Mouse (Mus musculus) neural tube, embryonic 13.5 days (tissue): Measurements from ENCODE around the gene Evi2. TPM values are rescaled to one million over a fixed set of nuclear protein-coding genes. Genes with fewer than 3 reads are reported as not detected.

Experiments
- ATAC-seq: fragments of 200-750 bp; cut with Nextera tagmentation; 2 replicates; pipeline ENCODE4 v1.8.0; 2017; ENCODE audit warnings: low read depth, mild to moderate bottlenecking, moderate TSS enrichment, moderate library complexity
- H3K27ac ChIP-seq: fragments of 300-500 bp; sonication (generic); replicated peaks from 2 replicates; pipeline ENCODE4 v1.5.1; 2015; ENCODE audit warnings: moderate library complexity, mild to moderate bottlenecking, inconsistent platforms
- H3K27me3 ChIP-seq: fragments of 300-500 bp; sonication (generic); 2 replicates; pipeline ENCODE4 v1.6.1; 2015; ENCODE audit warnings: mild to moderate bottlenecking, inconsistent platforms
- H3K36me3 ChIP-seq: fragments of 300-500 bp; sonication (generic); 2 replicates; pipeline ENCODE4 v1.6.1; 2015; ENCODE audit warnings: mild to moderate bottlenecking, inconsistent platforms
- H3K4me1 ChIP-seq: fragments of 300-500 bp; sonication (generic); replicated peaks from 2 replicates; pipeline ENCODE4 v1.6.1; 2015; ENCODE audit warnings: inconsistent platforms
- H3K4me2 ChIP-seq: fragments of 300-500 bp; sonication (generic); 2 replicates; pipeline ENCODE4 v1.6.1; 2015; ENCODE audit warnings: inconsistent platforms, mild to moderate bottlenecking, moderate library complexity
- H3K4me3 ChIP-seq: fragments of 300-500 bp; sonication (generic); 2 replicates; pipeline ENCODE4 v1.5.1; 2015; ENCODE audit warnings: mild to moderate bottlenecking, inconsistent platforms
- H3K9ac ChIP-seq: fragments of 300-500 bp; sonication (generic); 2 replicates; pipeline ENCODE4 v1.6.1; 2015; ENCODE audit warnings: moderate library complexity, mild to moderate bottlenecking, inconsistent platforms
- H3K9me3 ChIP-seq: fragments of 300-500 bp; sonication (generic); 2 replicates; pipeline ENCODE4 v1.6.1; 2016; ENCODE audit warnings: inconsistent platforms
- WGBS: fragments of 180-500 bp; shearing (Covaris S2); methylation state at CpG from one replicate; pipeline ENCODE4 v1.1.7; 2015; 5-methylcytosine and 5-hydroxymethylcytosine counted together
- polyA plus RNA-seq: library from polyadenylated mRNA; unstranded; fragments of >200 nt; fragmentation: Nextera tagmentation; extraction: Ambion mirVana; gene quantifications from 2 replicates; pipeline ENCODE4 v1.2.1, GENCODE M21; 2015

The Evi2 gene
- polyA plus RNA-seq, 1 experiment from 2014 or later = 0.63 TPM

DNA sequence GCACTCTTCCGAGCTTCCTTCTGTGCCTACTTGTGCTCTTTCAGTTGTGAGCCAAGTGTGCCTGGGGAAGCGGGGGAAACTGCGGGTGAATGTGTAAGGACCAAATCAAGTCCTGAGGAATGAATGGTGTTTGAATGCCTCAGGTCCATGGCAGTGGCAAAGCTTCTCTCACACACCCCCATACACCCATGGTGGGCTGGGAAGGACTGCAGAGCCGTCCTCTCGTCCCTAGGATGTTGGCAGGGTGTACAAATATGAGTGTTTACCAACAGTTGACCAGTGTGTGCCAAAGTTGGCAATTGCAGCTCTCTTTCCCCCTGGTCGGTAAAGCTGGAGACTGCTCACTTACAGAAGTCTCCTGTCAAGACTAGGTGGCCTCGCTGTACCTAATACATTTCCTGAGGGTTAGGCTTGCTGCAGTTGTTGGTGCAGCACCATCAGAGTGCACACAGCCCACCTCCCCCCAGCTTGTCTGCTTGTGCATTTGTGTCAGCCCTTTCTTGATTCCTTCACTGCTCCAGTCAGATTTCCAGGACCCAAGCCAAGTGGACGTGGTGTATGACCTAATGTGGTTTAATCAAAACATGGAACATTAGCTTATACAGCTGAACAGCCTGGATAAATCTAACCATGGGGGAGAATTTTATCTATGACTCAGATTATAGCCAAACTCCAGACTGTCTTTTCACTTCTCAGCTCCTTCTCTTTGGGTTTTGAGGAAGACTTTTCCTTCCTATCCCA lies 3.7 kb upstream of the Evi2 start:
- Histone ChIP-seq H3K4me2 (no peak overlapping the region), H3K36me3 (peaks cover 38% of the 10 kb centered on the region), H3K9me3 (no peaks in the 10 kb centered on the region), H3K4me1 (no peaks in the 10 kb centered on the region), H3K27me3 (no peaks in the 10 kb centered on the region), H3K27ac (no peak overlapping the region), H3K9ac (no peak overlapping the region), H3K4me3 (no peak overlapping the region)
- no peak for ATAC-seq
- WGBS = 89% methylated on average over 8 of the region's 8 CpGs

DNA sequence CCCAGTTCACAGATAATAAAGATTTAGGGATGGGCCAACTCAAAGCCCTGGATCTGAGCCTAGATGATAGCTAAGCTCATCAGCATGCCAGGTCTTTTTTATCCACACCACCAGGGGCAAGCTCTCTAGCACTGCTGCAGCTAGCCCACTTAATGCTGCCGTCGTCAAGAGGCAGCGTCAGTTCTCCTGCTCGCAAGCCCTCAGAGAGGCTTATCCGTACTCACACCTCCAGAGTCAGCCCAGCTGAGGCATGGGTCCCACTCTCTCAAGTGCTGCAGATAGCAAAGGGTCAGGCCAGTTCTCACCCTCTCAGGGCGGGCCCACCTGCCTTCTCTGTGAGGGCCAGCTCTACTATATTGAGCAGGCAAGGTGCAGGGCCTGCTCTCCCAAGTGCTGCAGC lies 2.9 kb upstream of the Evi2 start:
- Histone ChIP-seq H3K27ac (no peak overlapping the region), H3K27me3 (no peaks in the 10 kb centered on the region), H3K9ac (no peak overlapping the region), H3K4me3 (no peak overlapping the region), H3K36me3 (peaks cover 38% of the 10 kb centered on the region), H3K4me1 (no peaks in the 10 kb centered on the region), H3K4me2 (no peak overlapping the region), H3K9me3 (no peaks in the 10 kb centered on the region)
- 90% methylated on average over 6 of the region's 6 CpGs for WGBS
- no peak for ATAC-seq

- H3K9me3 ChIP-seq = no peaks in the 10 kb centered on the region
- no peak overlapping the region for H3K4me3 ChIP-seq
- no peaks in the 10 kb centered on the region for H3K27me3 ChIP-seq
- peaks cover 24% of the 10 kb centered on the region for H3K36me3 ChIP-seq
- H3K4me2 ChIP-seq = no peak overlapping the region
- ATAC-seq = no peak
- H3K9ac ChIP-seq = no peak overlapping the region
- whole genome bisulfite sequencing = 94% methylated on average over 4 of the region's 4 CpGs
- no peak overlapping the region for H3K27ac ChIP-seq
- no peaks in the 10 kb centered on the region for H3K4me1 ChIP-seq
These were observed 1.1 kb upstream of the Evi2 start for GRCm38 (mm10) chr11:79531485-79531884.

DNA sequence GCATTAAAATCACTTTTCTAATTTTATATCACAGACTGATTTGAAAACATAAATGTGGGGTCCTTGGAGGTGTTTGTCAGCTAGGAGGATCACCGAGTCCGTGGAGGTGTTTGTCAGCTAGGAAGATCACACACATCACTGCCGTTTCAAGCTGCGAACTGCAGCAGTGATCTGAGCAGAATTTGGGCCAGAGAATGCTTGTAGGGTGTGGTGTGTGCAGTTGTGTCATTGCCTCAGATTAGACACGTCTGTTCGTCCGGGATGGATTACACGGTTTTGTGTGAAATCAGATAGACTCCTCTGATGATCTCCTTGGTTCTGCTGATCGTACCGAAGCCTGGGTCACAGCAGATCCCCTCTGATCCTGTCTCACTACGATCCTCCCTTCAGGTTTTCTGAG lies 385 bp upstream of the Evi2 start:
- Histone ChIP-seq H3K36me3 (peaks cover 16% of the 10 kb centered on the region), H3K4me3 (no peak overlapping the region), H3K9me3 (no peaks in the 10 kb centered on the region), H3K27me3 (no peaks in the 10 kb centered on the region), H3K4me2 (no peak overlapping the region), H3K4me1 (no peaks in the 10 kb centered on the region), H3K27ac (no peak overlapping the region), H3K9ac (no peak overlapping the region)
- no peak for ATAC-seq
- whole genome bisulfite sequencing = 89% methylated on average over 11 of the region's 11 CpGs

DNA sequence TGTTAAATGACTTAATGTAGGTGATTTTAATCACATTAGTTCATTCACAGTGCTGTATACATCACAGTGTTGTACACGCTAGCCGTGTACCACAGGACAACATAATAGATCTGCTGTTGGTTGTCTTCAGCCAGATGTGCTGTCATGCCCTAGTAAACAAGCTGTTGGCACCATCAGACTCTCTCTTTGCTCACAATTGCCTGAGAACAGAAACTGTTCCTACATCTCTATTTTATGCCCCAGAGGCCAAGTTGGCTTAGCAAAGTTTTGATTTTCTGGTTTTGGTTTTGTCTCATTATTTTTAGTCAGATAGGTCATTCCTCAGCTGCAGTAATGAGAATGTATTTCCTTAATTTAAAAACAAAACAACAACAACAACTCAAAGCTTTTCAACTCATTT lies 653 bp downstream of the Evi2 start:
- Histone ChIP-seq H3K4me1 (no peaks in the 10 kb centered on the region), H3K4me2 (no peak overlapping the region), H3K27me3 (no peaks in the 10 kb centered on the region), H3K27ac (no peak overlapping the region), H3K36me3 (peaks cover 14% of the 10 kb centered on the region; the same call in 1 of the 2 replicates), H3K9me3 (no peaks in the 10 kb centered on the region), H3K4me3 (no peak overlapping the region), H3K9ac (no peak overlapping the region)
- WGBS = 86% methylated on average over 2 of the region's 2 CpGs
- ATAC-seq = no peak

- H3K27ac ChIP-seq = no peak overlapping the region
- H3K4me2 ChIP-seq = no peak overlapping the region
- no peak overlapping the region for H3K4me3 ChIP-seq
- WGBS = 95% methylated on average over 6 of the region's 6 CpGs
- no peaks in the 10 kb centered on the region for H3K27me3 ChIP-seq
- no peaks in the 10 kb centered on the region for H3K4me1 ChIP-seq
- peaks cover 14% of the 10 kb centered on the region; the same call in 1 of the 2 replicates for H3K36me3 ChIP-seq
- no peak for ATAC-seq
- no peaks in the 10 kb centered on the region for H3K9me3 ChIP-seq
- no peak overlapping the region for H3K9ac ChIP-seq
These were observed 1.2 kb downstream of the Evi2 start for GRCm38 (mm10) chr11:79529226-79529625.

- no peak overlapping the region for H3K4me2 ChIP-seq
- no peaks in the 10 kb centered on the region for H3K4me1 ChIP-seq
- ATAC-seq = no peak
- 92% methylated on average over 3 of the region's 3 CpGs for WGBS
- H3K27ac ChIP-seq = no peak overlapping the region
- no peaks in the 10 kb centered on the region for H3K9me3 ChIP-seq
- no peaks in the 10 kb centered on the region for H3K27me3 ChIP-seq
- H3K9ac ChIP-seq = no peak overlapping the region
- peaks cover 19% of the 10 kb centered on the region; the same call in 1 of the 2 replicates for H3K36me3 ChIP-seq
- H3K4me3 ChIP-seq = no peak overlapping the region
These were observed 1.8 kb downstream of the Evi2 start for GRCm38 (mm10) chr11:79528601-79529000.

DNA sequence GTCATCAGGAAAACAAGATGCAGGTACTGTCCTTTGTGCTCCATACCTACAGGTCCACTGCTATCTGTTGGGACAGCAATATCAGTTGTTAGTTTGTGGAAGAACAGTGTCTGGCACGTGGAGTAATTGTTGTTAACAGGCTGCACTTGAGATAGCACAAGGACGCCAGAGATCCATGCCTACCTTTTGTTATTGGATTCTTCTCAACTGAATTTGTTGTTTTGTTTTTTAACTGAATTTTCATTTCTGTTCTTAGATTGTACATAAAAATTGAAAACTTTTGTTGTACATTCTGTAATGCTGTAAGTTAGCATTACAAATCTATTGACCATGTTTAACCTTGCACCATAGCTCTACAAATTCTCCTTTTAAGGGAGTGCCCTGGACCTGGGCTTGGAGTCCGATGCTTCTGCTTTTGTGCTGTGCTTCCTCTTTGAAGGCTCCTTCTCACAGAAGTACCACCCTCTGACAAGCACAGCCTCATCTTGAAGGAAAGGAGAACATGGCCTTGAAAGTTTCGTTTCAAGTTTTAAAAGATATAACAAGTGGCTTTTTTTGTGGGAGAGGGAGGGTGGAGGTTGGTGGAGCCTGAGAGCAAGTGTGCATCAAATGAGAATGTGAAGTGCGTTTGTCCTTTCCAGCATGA lies 2.5 kb downstream of the Evi2 start:
- ATAC-seq = no peak
- H3K27me3 ChIP-seq = no peaks in the 10 kb centered on the region
- 93% methylated on average over 5 of the region's 5 CpGs for WGBS
- peaks cover 19% of the 10 kb centered on the region; the same call in 1 of the 2 replicates for H3K36me3 ChIP-seq
- H3K9me3 ChIP-seq = no peaks in the 10 kb centered on the region
- no peak overlapping the region for H3K9ac ChIP-seq
- no peak overlapping the region for H3K27ac ChIP-seq
- no peak overlapping the region for H3K4me2 ChIP-seq
- no peak overlapping the region for H3K4me3 ChIP-seq
- H3K4me1 ChIP-seq = no peaks in the 10 kb centered on the region

DNA sequence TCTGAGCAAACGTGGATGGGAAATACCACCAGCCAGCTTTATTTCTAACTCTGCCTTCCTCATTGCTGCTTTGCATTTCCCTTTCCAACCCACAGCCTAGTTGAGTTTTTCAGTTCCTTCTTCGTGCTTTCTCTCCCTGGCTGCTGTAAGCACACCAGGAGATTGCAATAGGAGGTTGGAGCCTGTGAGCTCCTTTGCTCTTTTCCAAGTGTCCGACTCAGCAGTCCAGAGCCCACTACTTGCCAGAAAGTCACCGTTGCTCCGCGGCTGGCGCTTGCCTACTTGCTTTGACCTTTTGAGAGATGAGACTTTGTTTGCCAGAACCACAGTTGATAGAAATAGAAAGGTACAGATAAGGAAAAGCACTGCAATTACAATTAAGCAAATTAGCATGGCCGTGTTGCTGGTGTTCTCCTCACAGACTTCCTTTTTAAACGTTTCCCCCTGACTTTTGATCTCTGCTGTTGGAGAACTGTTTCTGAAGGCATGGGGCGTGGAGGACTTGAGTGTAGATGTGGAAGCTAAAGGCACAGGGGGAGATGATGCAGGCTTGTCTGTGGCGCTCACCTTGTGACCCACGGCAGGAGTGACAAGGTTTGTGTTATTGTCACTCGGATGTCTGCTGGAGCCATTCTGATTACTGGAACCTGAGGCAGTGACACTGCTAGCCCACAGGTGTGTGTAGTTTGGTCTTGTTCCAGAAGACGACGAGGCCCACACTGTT lies 3.2 kb downstream of the Evi2 start:
- H3K36me3 ChIP-seq = peaks cover 19% of the 10 kb centered on the region; the same call in 1 of the 2 replicates
- 87% methylated on average over 15 of the region's 15 CpGs for WGBS
- no peak overlapping the region for H3K9ac ChIP-seq
- H3K27ac ChIP-seq = no peak overlapping the region
- H3K9me3 ChIP-seq = no peaks in the 10 kb centered on the region
- H3K4me1 ChIP-seq = no peaks in the 10 kb centered on the region
- no peaks in the 10 kb centered on the region for H3K27me3 ChIP-seq
- H3K4me2 ChIP-seq = no peak overlapping the region
- no peak for ATAC-seq
- no peak overlapping the region for H3K4me3 ChIP-seq

GRCm38 (mm10) chr11:79526549-79526948 lies 3.8 kb downstream of the Evi2 start:
- Histone ChIP-seq H3K27ac (no peak overlapping the region), H3K27me3 (no peaks in the 10 kb centered on the region), H3K4me1 (no peaks in the 10 kb centered on the region), H3K4me2 (no peak overlapping the region), H3K9me3 (no peaks in the 10 kb centered on the region), H3K36me3 (peaks cover 18% of the 10 kb centered on the region; the same call in 1 of the 2 replicates), H3K4me3 (no peak overlapping the region), H3K9ac (no peak overlapping the region)
- WGBS = 95% methylated on average over 3 of the region's 3 CpGs
- ATAC-seq = no peak

DNA sequence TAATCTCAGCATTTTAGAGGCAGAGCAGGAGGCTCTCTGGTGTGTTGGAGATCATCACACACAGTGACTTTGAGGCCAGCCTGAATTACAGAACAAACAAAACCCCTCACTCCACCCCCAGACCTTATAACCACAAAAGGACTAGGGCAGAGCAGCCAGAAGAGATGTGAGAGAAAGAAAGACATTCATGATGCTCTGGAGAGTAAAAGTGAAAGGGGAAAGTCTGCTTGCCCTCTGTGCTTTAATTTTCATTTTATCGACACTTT lies 6.1 kb downstream of the Evi2 start:
- no peak for ATAC-seq

GRCm38 (mm10) chr11:79523560-79524309 lies 6.7 kb downstream of the Evi2 start, which contains the start of gene Evi2b:
Gene Evi2b (minus strand): TSS chr11:79523762.
- no peak for ATAC-seq
- H3K9me3 ChIP-seq = no peaks in the 10 kb centered on the region
- no peaks in the 10 kb centered on the region for H3K27me3 ChIP-seq
- H3K4me3 ChIP-seq = no peak within 1 kb of the TSS
- no peak within 1 kb of the TSS for H3K9ac ChIP-seq
- H3K4me1 ChIP-seq = no peaks in the 10 kb centered on the region
- H3K4me2 ChIP-seq = no peak within 1 kb of the TSS
- no peak within 1 kb of the TSS for H3K27ac ChIP-seq
- WGBS = 90% methylated on average over 10 of the region's 10 CpGs
- H3K36me3 ChIP-seq = 0 out of 2 replicates have a peak, but pooled peaks cover 8% of the 10 kb centered on the region

More for the DNA sequence above, 6.1 kb downstream of the Evi2 start:
- Histone ChIP-seq H3K4me1 (no peaks in the 10 kb centered on the region), H3K4me3 (no peak overlapping the region), H3K9me3 (no peaks in the 10 kb centered on the region), H3K4me2 (no peak overlapping the region), H3K27me3 (no peaks in the 10 kb centered on the region), H3K27ac (no peak overlapping the region), H3K9ac (no peak overlapping the region), H3K36me3 (0 out of 2 replicates have a peak, but pooled peaks cover 8% of the 10 kb centered on the region)
- 82% methylated on average over 1 of the region's 1 CpGs for WGBS
